Mouse (Mus musculus): Measurements from ENCODE around the gene Ahdc1. TPM values are rescaled to one million over a fixed set of nuclear protein-coding genes. Genes with fewer than 3 reads are reported as not detected.

Gene Ahdc1
- polyA plus RNA-seq (2014; fragmentation: Nextera tagmentation; extraction: Ambion mirVana), result 12.9 and 13.4 TPM in 2 replicates

- H3K9me3 ChIP-seq (ENCODE audit: control insufficient read depth, low read length), result no peaks in the 10 kb centered on the region
- H3K27ac ChIP-seq, result peak within 1 kb of the TSS; percentile 97
- H3K27me3 ChIP-seq (ENCODE audit: control insufficient read depth, insufficient read depth, low read length), result peaks cover 16% of the 10 kb centered on the region
- H3K4me3 ChIP-seq (replicated peaks; ENCODE audit: low read length), result peak within 1 kb of the TSS; percentile 95
- H3K9ac ChIP-seq, result peak within 1 kb of the TSS; percentile 99
- no peaks in the 10 kb centered on the region for H3K36me3 ChIP-seq (replicated peaks; ENCODE audit: control insufficient read depth, insufficient read depth)
- DNase-seq (ENCODE audit: low spot score) (peak; percentile 94), ATAC-seq (ENCODE audit: low FRiP score) (peak; percentile 83)
- under 1% methylated on average over 64 of the region's 66 CpGs for WGBS
- H3K4me1 ChIP-seq (replicated peaks; ENCODE audit: control insufficient read depth, insufficient read depth, low read length), result peaks cover 27% of the 10 kb centered on the region
- H3K4me2 ChIP-seq (replicated peaks), result peak within 1 kb of the TSS; percentile 97
Measured at GRCm38 (mm10) chr4:133011028-133011820, at the start of gene Ahdc1. Gene Ahdc1, plus strand, starts transcription at chr4:133011260.

DNA sequence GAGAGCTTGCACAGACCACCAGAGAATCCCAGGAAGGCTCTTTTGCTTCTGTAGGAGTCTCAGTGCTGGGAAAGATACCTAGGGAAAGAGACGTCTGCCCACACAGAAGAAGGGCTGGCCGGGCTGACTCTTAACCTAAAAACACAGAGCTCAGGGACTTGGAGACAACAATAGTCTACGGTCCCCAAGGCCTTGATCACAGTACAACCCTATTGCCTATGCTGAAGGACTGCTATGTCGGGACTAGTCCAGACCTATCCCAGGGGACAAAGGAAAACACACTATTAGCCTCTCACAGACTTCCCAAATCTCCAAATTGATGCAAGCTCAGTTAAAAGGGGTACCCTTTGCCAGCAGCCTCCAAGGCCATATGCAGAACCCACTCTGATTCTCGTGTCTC, 49.2 kb upstream of the Ahdc1 start:
- DNase-seq (ENCODE audit: low spot score) (no peak), ATAC-seq (ENCODE audit: low FRiP score) (no peak)
- H3K4me1 ChIP-seq (replicated peaks; ENCODE audit: control insufficient read depth, insufficient read depth, low read length), result peaks cover 25% of the 10 kb centered on the region
- no peaks in the 10 kb centered on the region for H3K27me3 ChIP-seq (ENCODE audit: control insufficient read depth, insufficient read depth, low read length)
- H3K36me3 ChIP-seq (replicated peaks; ENCODE audit: control insufficient read depth, insufficient read depth), result no peaks in the 10 kb centered on the region
- no peaks in the 10 kb centered on the region for H3K9me3 ChIP-seq (ENCODE audit: control insufficient read depth, low read length)
- H3K4me3 ChIP-seq (replicated peaks; ENCODE audit: low read length), result no peak overlapping the region
- WGBS, result 78% methylated on average over 5 of the region's 5 CpGs
- H3K27ac ChIP-seq, result no peak overlapping the region
- H3K9ac ChIP-seq, result no peak overlapping the region
- no peak overlapping the region for H3K4me2 ChIP-seq (replicated peaks)

- no peak overlapping the region for H3K27ac ChIP-seq
- H3K4me1 ChIP-seq (replicated peaks; ENCODE audit: control insufficient read depth, insufficient read depth, low read length), result peaks cover 25% of the 10 kb centered on the region
- ATAC-seq (ENCODE audit: low FRiP score) (no peak), DNase-seq (ENCODE audit: low spot score) (no peak)
- 97% methylated on average over 4 of the region's 4 CpGs for WGBS
- H3K4me2 ChIP-seq (replicated peaks), result no peak overlapping the region
- H3K4me3 ChIP-seq (replicated peaks; ENCODE audit: low read length), result no peak overlapping the region
- no peaks in the 10 kb centered on the region for H3K27me3 ChIP-seq (ENCODE audit: control insufficient read depth, insufficient read depth, low read length)
- no peaks in the 10 kb centered on the region for H3K36me3 ChIP-seq (replicated peaks; ENCODE audit: control insufficient read depth, insufficient read depth)
- no peak overlapping the region for H3K9ac ChIP-seq
- H3K9me3 ChIP-seq (ENCODE audit: control insufficient read depth, low read length), result no peaks in the 10 kb centered on the region
Measured at GRCm38 (mm10) chr4:132962628-132963027, 48.4 kb upstream of the Ahdc1 start.

DNA sequence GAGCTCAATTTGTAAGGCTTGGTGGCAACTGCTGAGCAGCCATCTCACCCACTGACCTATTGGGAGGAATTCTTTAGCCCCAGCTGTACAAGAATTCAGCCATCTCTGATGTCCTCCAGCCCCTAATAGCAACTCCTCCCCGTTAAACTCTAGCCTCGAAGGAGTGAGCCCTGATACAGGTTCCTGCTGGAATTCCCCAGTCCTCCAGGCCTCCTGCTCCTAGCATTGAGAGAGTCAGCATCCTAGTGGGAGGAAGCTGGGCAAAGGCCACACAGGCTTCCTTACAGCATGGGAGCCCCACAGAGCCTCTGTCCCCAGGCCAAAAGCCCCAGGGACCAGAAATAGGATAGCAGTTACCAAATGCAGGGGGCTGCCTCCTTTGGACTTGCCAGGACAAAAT, 47.6 kb upstream of the Ahdc1 start:
- 43% methylated on average over 2 of the region's 2 CpGs for WGBS
- no peak for ATAC-seq (ENCODE audit: low FRiP score)
- Histone ChIP-seq H3K36me3 (replicated peaks; ENCODE audit: control insufficient read depth, insufficient read depth) (no peaks in the 10 kb centered on the region), H3K9me3 (ENCODE audit: control insufficient read depth, low read length) (no peaks in the 10 kb centered on the region), H3K4me1 (replicated peaks; ENCODE audit: control insufficient read depth, insufficient read depth, low read length) (peaks cover 28% of the 10 kb centered on the region), H3K27ac (no peak overlapping the region), H3K27me3 (ENCODE audit: control insufficient read depth, insufficient read depth, low read length) (no peaks in the 10 kb centered on the region), H3K9ac (no peak overlapping the region), H3K4me2 (replicated peaks) (no peak overlapping the region), H3K4me3 (replicated peaks; ENCODE audit: low read length) (no peak overlapping the region)
- DNase-seq (ENCODE audit: low spot score), result no peak

DNA sequence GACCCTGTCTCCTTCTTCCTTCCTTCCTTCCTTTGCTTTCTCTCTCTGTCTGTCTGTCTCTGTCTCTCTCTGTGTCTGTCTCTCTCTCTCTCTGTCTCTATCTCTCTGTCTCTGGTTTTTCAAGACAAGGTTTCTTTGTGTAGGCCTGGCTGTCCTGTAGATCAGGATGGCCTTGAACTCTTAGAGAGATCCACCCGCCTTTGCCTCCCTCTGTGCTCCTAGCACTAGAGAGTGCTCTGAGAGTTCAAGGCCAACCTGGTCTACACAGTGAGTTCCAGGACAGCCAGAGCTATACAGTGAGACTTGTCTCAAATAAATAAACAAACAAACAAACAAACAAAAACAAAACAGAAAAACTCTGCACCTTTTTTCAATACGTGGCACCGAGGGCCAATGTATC, 47.0 kb upstream of the Ahdc1 start:
- Histone ChIP-seq H3K36me3 (replicated peaks; ENCODE audit: control insufficient read depth, insufficient read depth) (no peaks in the 10 kb centered on the region), H3K4me2 (replicated peaks) (no peak overlapping the region), H3K27ac (no peak overlapping the region), H3K9ac (no peak overlapping the region), H3K9me3 (ENCODE audit: control insufficient read depth, low read length) (no peaks in the 10 kb centered on the region), H3K4me3 (replicated peaks; ENCODE audit: low read length) (no peak overlapping the region), H3K4me1 (replicated peaks; ENCODE audit: control insufficient read depth, insufficient read depth, low read length) (peaks cover 24% of the 10 kb centered on the region), H3K27me3 (ENCODE audit: control insufficient read depth, insufficient read depth, low read length) (no peaks in the 10 kb centered on the region)
- DNase-seq (ENCODE audit: low spot score) (no peak), ATAC-seq (ENCODE audit: low FRiP score) (no peak)
- 31% methylated on average over 3 of the region's 3 CpGs for WGBS

DNA sequence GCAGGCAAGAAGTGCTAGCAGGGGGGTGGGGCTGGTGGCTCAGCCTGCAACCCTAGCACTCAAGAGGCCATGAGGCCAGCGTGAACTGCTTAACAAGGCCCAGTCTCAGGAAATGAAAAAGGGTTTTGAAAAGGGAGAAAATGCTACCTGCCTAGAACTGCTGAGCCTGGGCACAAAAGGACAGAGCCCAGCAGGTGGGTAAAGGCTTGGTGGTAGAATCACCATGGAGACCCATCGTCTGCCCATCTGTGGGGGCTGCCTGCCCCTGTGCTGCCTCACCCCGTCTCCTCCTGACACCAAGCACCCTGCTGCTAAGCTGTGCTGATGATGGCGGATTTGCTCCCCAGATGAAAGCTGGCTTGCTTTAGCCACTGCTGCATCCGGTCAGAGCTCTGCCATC, 46.6 kb upstream of the Ahdc1 start:
- DNase-seq (ENCODE audit: low spot score) (no peak), ATAC-seq (ENCODE audit: low FRiP score) (no peak)
- Histone ChIP-seq H3K9me3 (ENCODE audit: control insufficient read depth, low read length) (no peaks in the 10 kb centered on the region), H3K36me3 (replicated peaks; ENCODE audit: control insufficient read depth, insufficient read depth) (no peaks in the 10 kb centered on the region), H3K27me3 (ENCODE audit: control insufficient read depth, insufficient read depth, low read length) (no peaks in the 10 kb centered on the region), H3K4me2 (replicated peaks) (no peak overlapping the region), H3K4me3 (replicated peaks; ENCODE audit: low read length) (no peak overlapping the region), H3K27ac (no peak overlapping the region), H3K9ac (no peak overlapping the region), H3K4me1 (replicated peaks; ENCODE audit: control insufficient read depth, insufficient read depth, low read length) (peaks cover 20% of the 10 kb centered on the region)
- 24% methylated on average over 5 of the region's 5 CpGs for WGBS

DNA sequence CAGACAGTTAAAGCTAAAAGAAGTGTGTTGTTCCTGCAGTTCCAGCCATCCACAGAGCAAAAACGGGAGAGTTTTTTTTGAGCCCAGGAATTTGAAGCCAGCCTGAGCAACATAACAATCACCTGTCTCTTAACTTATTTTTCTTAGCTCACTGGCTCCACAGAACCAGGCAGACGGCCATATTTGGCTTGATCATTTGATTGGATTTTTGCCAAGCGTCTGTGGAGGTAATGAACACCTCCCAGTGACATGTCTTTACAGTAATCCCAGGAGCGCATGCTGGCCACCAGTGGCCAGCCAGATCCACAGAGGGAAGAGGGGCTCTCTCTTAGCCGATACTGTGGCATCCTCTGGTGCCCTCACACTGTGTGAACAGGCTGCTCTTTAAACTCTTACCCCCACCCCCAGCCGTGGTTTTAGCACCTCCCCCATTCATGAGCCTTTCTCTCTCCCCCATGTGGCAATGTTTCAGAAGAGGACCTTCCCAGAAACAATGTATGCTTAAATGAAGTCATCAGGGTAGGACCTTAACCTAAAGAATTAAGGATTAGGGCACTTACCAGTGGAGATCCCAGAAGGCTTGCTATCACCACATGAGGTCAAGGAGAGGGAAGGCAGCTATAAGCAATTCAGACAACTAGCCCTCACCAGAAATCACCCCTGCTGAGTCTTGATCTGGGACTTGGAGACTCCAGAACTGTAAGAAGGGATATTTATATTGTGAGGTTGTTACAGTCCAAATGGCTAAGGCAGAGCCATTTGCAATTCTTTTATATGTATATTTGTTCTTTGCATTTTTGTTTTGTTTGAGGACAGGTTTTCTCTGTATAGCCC, 42.7 kb upstream of the Ahdc1 start:
- H3K27me3 ChIP-seq (ENCODE audit: control insufficient read depth, insufficient read depth, low read length), result 0 out of 2 replicates have a peak, but pooled peaks cover 2% of the 10 kb centered on the region
- H3K9me3 ChIP-seq (ENCODE audit: control insufficient read depth, low read length), result no peaks in the 10 kb centered on the region
- ATAC-seq (ENCODE audit: low FRiP score), result no peak
- DNase-seq (ENCODE audit: low spot score), result no peak
- 44% methylated on average over 6 of the region's 6 CpGs for WGBS
- no peak overlapping the region for H3K4me2 ChIP-seq (replicated peaks)
- 0 out of 2 replicates have a peak, but pooled peaks cover 12% of the 10 kb centered on the region for H3K4me1 ChIP-seq (replicated peaks; ENCODE audit: control insufficient read depth, insufficient read depth, low read length)
- no peak overlapping the region for H3K27ac ChIP-seq
- H3K9ac ChIP-seq, result no peak overlapping the region
- no peaks in the 10 kb centered on the region for H3K36me3 ChIP-seq (replicated peaks; ENCODE audit: control insufficient read depth, insufficient read depth)
- no peak overlapping the region for H3K4me3 ChIP-seq (replicated peaks; ENCODE audit: low read length)

GRCm38 (mm10) chr4:132971601-132972000, 39.5 kb upstream of the Ahdc1 start:
- Histone ChIP-seq H3K4me3 (replicated peaks; ENCODE audit: low read length) (no peak overlapping the region), H3K9me3 (ENCODE audit: control insufficient read depth, low read length) (no peaks in the 10 kb centered on the region), H3K27me3 (ENCODE audit: control insufficient read depth, insufficient read depth, low read length) (peaks cover 29% of the 10 kb centered on the region), H3K4me1 (replicated peaks; ENCODE audit: control insufficient read depth, insufficient read depth, low read length) (peaks cover 22% of the 10 kb centered on the region), H3K9ac (no peak overlapping the region), H3K36me3 (replicated peaks; ENCODE audit: control insufficient read depth, insufficient read depth) (no peaks in the 10 kb centered on the region), H3K4me2 (replicated peaks) (no peak overlapping the region), H3K27ac (no peak overlapping the region)
- WGBS, result 76% methylated on average over 6 of the region's 6 CpGs
- ATAC-seq (ENCODE audit: low FRiP score), result no peak
- no peak for DNase-seq (ENCODE audit: low spot score)

DNA sequence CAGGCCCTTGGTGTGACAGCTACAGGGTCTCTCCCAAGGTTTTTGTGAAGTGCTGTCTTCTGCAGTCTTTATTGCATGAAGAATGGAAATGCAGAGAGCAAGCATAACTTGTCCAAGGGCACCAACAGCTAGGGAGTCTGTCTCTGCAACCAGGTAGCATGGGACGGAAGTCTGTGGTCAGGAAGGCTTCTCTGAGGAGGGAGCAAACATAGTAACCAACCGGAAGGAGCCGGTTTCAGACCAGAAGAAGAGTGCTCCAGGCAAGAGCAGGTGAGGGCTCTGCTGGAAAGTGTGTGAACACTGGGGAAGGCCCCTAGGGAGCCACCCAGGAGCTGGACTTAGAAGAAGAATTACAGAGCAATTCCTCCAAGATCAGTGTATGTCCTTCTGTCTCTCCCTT, 39.0 kb upstream of the Ahdc1 start:
- WGBS, result 86% methylated on average over 3 of the region's 3 CpGs
- peaks cover 32% of the 10 kb centered on the region for H3K27me3 ChIP-seq (ENCODE audit: control insufficient read depth, insufficient read depth, low read length)

More for the DNA sequence above, 39.0 kb upstream of the Ahdc1 start:
- Histone ChIP-seq H3K36me3 (replicated peaks; ENCODE audit: control insufficient read depth, insufficient read depth) (no peaks in the 10 kb centered on the region), H3K27ac (no peak overlapping the region), H3K9me3 (ENCODE audit: control insufficient read depth, low read length) (no peaks in the 10 kb centered on the region), H3K4me3 (replicated peaks; ENCODE audit: low read length) (no peak overlapping the region), H3K4me2 (replicated peaks) (no peak overlapping the region), H3K4me1 (replicated peaks; ENCODE audit: control insufficient read depth, insufficient read depth, low read length) (peaks cover 22% of the 10 kb centered on the region), H3K9ac (no peak overlapping the region)
- DNase-seq (ENCODE audit: low spot score), result no peak
- ATAC-seq (ENCODE audit: low FRiP score), result no peak
